ENCODE assay signal across 13 mouse cellular contexts in genomic region chr11:4228463-4228862, GRCm38 (mm10). TPM values are rescaled to one million over a fixed set of nuclear protein-coding genes. Genes with fewer than 3 reads are reported as not detected.
DNase-seq lines count a peak whose midpoint lies in the region; ATAC-seq and TF ChIP-seq lines count a peak whose summit lies in the region.
"Had no signal": no experiment of that assay in that cellular context is flagged by ENCODE, and none has a peak within 500 bp of the region (broad histone marks: within the 10 kb centered on the region; RNA-seq: fewer than 3 reads in every experiment).

No protein-coding gene starts in this region.

- H3K9ac ChIP-seq in heart, adult 2 months (ENCODE audit: low read depth, low read length), result no peak overlapping the region
- H3K9ac ChIP-seq: forebrain, embryonic 15.5 days; limb, embryonic 15.5 days had no signal

- no peaks in the 10 kb centered on the region for H3K36me3 ChIP-seq in heart, adult 2 months (ENCODE audit: control insufficient read depth, insufficient read depth, low read length)
- no peaks in the 10 kb centered on the region for H3K36me3 ChIP-seq in heart, embryonic 10.5 days
- no peaks in the 10 kb centered on the region for H3K36me3 ChIP-seq in megakaryocyte, embryonic 14.5 days (replicated peaks; ENCODE audit: low read length)
- H3K36me3 ChIP-seq: forebrain, embryonic 15.5 days; limb, embryonic 15.5 days had no signal

- H3K9me3 ChIP-seq in heart, embryonic 10.5 days, result no peaks in the 10 kb centered on the region
- H3K9me3 ChIP-seq in megakaryocyte, embryonic 14.5 days, result no peaks in the 10 kb centered on the region
- H3K9me3 ChIP-seq: forebrain, embryonic 15.5 days; limb, embryonic 15.5 days had no signal

- H3K4me3 ChIP-seq in heart, adult 2 months, result no peak overlapping the region
- no peak overlapping the region for H3K4me3 ChIP-seq in heart, embryonic 10.5 days
- H3K4me3 ChIP-seq in megakaryocyte, embryonic 14.5 days (replicated peaks), result peak overlapping the region; percentile 9
- H3K4me3 ChIP-seq: forebrain, embryonic 15.5 days; limb, embryonic 15.5 days had no signal

- no peak for ATAC-seq in megakaryocyte, adult 5-6 weeks (ENCODE audit: poor library complexity, severe bottlenecking)
- ATAC-seq in activated CD4-positive, CD25-positive, alpha-beta regulatory T cell, adult 4 months, result no peak
- ATAC-seq: forebrain, embryonic 15.5 days had no signal

- H3K79me2 ChIP-seq in heart, adult 2 months (replicated peaks; ENCODE audit: control insufficient read depth, insufficient read depth, low read length), result no peaks in the 10 kb centered on the region

- TF ChIP-seq CTCF in heart, adult 2 months (IDR thresholded peaks at IDR 0.05), result no peak

- H3K27me3 ChIP-seq in heart, adult 2 months (ENCODE audit: control insufficient read depth, insufficient read depth, low read length), result no peaks in the 10 kb centered on the region
- peaks cover 10% of the 10 kb centered on the region for H3K27me3 ChIP-seq in heart, embryonic 10.5 days (ENCODE audit: insufficient read depth, poor library complexity, severe bottlenecking)
- H3K27me3 ChIP-seq in megakaryocyte, embryonic 14.5 days (replicated peaks), result peaks cover 52% of the 10 kb centered on the region
- H3K27me3 ChIP-seq: forebrain, embryonic 15.5 days; limb, embryonic 15.5 days had no signal

- H3K4me1 ChIP-seq in heart, adult 2 months (ENCODE audit: control insufficient read depth, insufficient read depth, low read length), result peaks cover 3% of the 10 kb centered on the region
- peaks cover 18% of the 10 kb centered on the region for H3K4me1 ChIP-seq in heart, embryonic 10.5 days
- peaks cover 60% of the 10 kb centered on the region for H3K4me1 ChIP-seq in megakaryocyte, embryonic 14.5 days
- H3K4me1 ChIP-seq: forebrain, embryonic 15.5 days had no signal

- intact Hi-C loops in heart, adult 2 months (cut with DNase I), result no loop called here
- intact Hi-C loops in gastrocnemius, postnatal 36 days (cut with DNase I), result no loop called here

- peak; percentile 54 to 72 for DNase-seq in heart, adult 2 months
- DNase-seq in heart, embryonic 10.5 days (ENCODE audit: low spot score), result no peak
- peak; percentile 79 for DNase-seq in cerebellum, adult 8-10 months
- DNase-seq in gastrocnemius, postnatal 36 days, result peak; percentile 48 to 50
- DNase-seq in frontal cortex, postnatal 36 days (ENCODE audit: low spot score in 2 of 2), result no peak
- DNase-seq: spleen, adult 18-20 months had no signal

- TF ChIP-seq EP300 in heart, adult 2 months (IDR thresholded peaks at IDR 0.05; ENCODE audit: insufficient read depth, low read depth, low read length), result no peak

- no peak for TF ChIP-seq POLR2A in heart, adult 2 months (IDR thresholded peaks at IDR 0.05; ENCODE audit: insufficient read depth, low read depth, low read length)

- WGBS in heart, adult 2 months, result 28% methylated on average over 8 of the region's 8 CpGs
- WGBS in heart, embryonic 10.5 days, result 31% methylated on average over 8 of the region's 8 CpGs

- H3K27ac ChIP-seq in heart, adult 2 months, result no peak overlapping the region
- no peak overlapping the region for H3K27ac ChIP-seq in heart, embryonic 10.5 days
- H3K27ac ChIP-seq: forebrain, embryonic 15.5 days; limb, embryonic 15.5 days had no signal

RNA-seq across cellular contexts. Expression of gene Osm, which starts 7.8 kb away (rescaled TPM):
- total RNA-seq in heart, adult 2 months (2021), result under 1 TPM; 0.13 to 0.14 TPM
- polyA plus RNA-seq in heart, adult 2 months (2012; rRNA removed), result 0.14 and 0.15 TPM in 2 replicates
- polyA plus RNA-seq in heart, embryonic 10.5 days (2016; fragmentation: Nextera tagmentation; extraction: Ambion mirVana), result 0.05 and 0.06 TPM in 2 replicates
- 1.2 and 6.5 TPM in 2 replicates for polyA plus RNA-seq in megakaryocyte, embryonic 14.5 days (2012; ENCODE audit: insufficient read depth, low replicate concordance)
- total RNA-seq in megakaryocyte, adult 5-6 weeks (2015), result 26.6 and 34.4 TPM in 2 replicates
- total RNA-seq in megakaryocyte, adult 5-6 weeks (2017), result 31.9 and 39.2 TPM in 2 replicates
- not detected for total RNA-seq in gastrocnemius, postnatal 36 days (2021)
- 10 to 100 TPM; 18.0 to 19.8 TPM for polyA plus RNA-seq in activated CD4-positive, CD25-positive, alpha-beta regulatory T cell, adult 4 months (2017; shearing (Covaris generic))
- polyA plus RNA-seq: forebrain, embryonic 15.5 days; intestine, embryonic 14.5 days had no signal

RNA-seq across cellular contexts. Expression of gene Castor1, which starts 10.4 kb away (rescaled TPM):
- 1 to 10 TPM; 4.0 to 5.9 TPM for total RNA-seq in heart, adult 2 months (2021)
- polyA plus RNA-seq in heart, adult 2 months (2012; rRNA removed), result 10.7 and 13.5 TPM in 2 replicates
- polyA plus RNA-seq in heart, embryonic 10.5 days (2016; fragmentation: Nextera tagmentation; extraction: Ambion mirVana), result 1.5 and 1.7 TPM in 2 replicates
- polyA plus RNA-seq in megakaryocyte, embryonic 14.5 days (2012; ENCODE audit: insufficient read depth, low replicate concordance), result 1.4 TPM in 1 of 2 replicates, not detected in the other
- 1.2 and 1.3 TPM in 2 replicates for total RNA-seq in megakaryocyte, adult 5-6 weeks (2015)
- 1.1 and 2.3 TPM in 2 replicates for total RNA-seq in megakaryocyte, adult 5-6 weeks (2017)
- 1 to 10 TPM; 2.2 to 3.0 TPM for total RNA-seq in gastrocnemius, postnatal 36 days (2021)
- 10 to 100 TPM; 37.5 to 42.0 TPM for polyA plus RNA-seq in activated CD4-positive, CD25-positive, alpha-beta regulatory T cell, adult 4 months (2017; shearing (Covaris generic))

RNA-seq across cellular contexts. Expression of gene Lif, which starts 28.9 kb away (rescaled TPM):
- total RNA-seq in heart, adult 2 months (2021), result under 1 TPM; 0.21 to 0.36 TPM
- 1.5 TPM in 2 replicates for polyA plus RNA-seq in heart, adult 2 months (2012; rRNA removed)
- polyA plus RNA-seq in heart, embryonic 10.5 days (2016; fragmentation: Nextera tagmentation; extraction: Ambion mirVana), result 0.11 and 0.21 TPM in 2 replicates
- 0.07 and 0.43 TPM in 2 replicates for polyA plus RNA-seq in megakaryocyte, embryonic 14.5 days (2012; ENCODE audit: insufficient read depth, low replicate concordance)
- 0.18 and 0.31 TPM in 2 replicates for total RNA-seq in megakaryocyte, adult 5-6 weeks (2015)
- 1.1 and 6.7 TPM in 2 replicates for total RNA-seq in megakaryocyte, adult 5-6 weeks (2017)
- total RNA-seq in gastrocnemius, postnatal 36 days (2021), result under 1 TPM; 0.13 to 0.52 TPM
- polyA plus RNA-seq in activated CD4-positive, CD25-positive, alpha-beta regulatory T cell, adult 4 months (2017; shearing (Covaris generic)), result 1 to 10 TPM; 2.9 to 6.6 TPM
- polyA plus RNA-seq: forebrain, embryonic 15.5 days; neural tube, embryonic 14.5 days had no signal

RNA-seq across cellular contexts. Expression of gene Tbc1d10a, which starts 41.9 kb away (rescaled TPM):
- total RNA-seq in heart, adult 2 months (2021), result 10 to 100 TPM; 10.1 to 10.7 TPM
- 17.3 and 22.3 TPM in 2 replicates for polyA plus RNA-seq in heart, adult 2 months (2012; rRNA removed)
- 18.7 and 22.0 TPM in 2 replicates for polyA plus RNA-seq in heart, embryonic 10.5 days (2016; fragmentation: Nextera tagmentation; extraction: Ambion mirVana)
- polyA plus RNA-seq in megakaryocyte, embryonic 14.5 days (2012; ENCODE audit: insufficient read depth, low replicate concordance), result 8.1 and 15.8 TPM in 2 replicates
- 2.5 and 3.8 TPM in 2 replicates for total RNA-seq in megakaryocyte, adult 5-6 weeks (2015)
- total RNA-seq in megakaryocyte, adult 5-6 weeks (2017), result 5.5 and 8.3 TPM in 2 replicates
- 1 to 10 TPM; 3.7 to 4.4 TPM for total RNA-seq in gastrocnemius, postnatal 36 days (2021)
- 10 to 100 TPM; 23.8 to 25.6 TPM for polyA plus RNA-seq in activated CD4-positive, CD25-positive, alpha-beta regulatory T cell, adult 4 months (2017; shearing (Covaris generic))

Comparison
In these comparisons a context has a peak if more than half of its experiments do, and no peak if none do; other contexts are left out.
1. DNase-seq: peak in heart, adult 2 months (2 of 2), cerebellum, adult 8-10 months (single experiment) and gastrocnemius, postnatal 36 days (2 of 2); none in heart, embryonic 10.5 days (single experiment) and frontal cortex, postnatal 36 days (0 of 2).